Mouse (Mus musculus) cortical plate, adult 2 months (tissue): ENCODE measurements around the gene Sept3. TPM values are rescaled to one million over a fixed set of nuclear protein-coding genes. Genes with fewer than 3 reads are reported as not detected.
"Not testable (repeated sequence)": the region's sequence is repeated elsewhere in the genome, so short reads cannot be mapped to it uniquely, and the experiment has no call there.

Experiments
- H3K27ac ChIP-seq: fragments of 200-500 bp; 2 replicates; pipeline ENCODE4 v1.5.1; 2012; ENCODE audit warnings: low read length, control low read depth, inconsistent platforms; ENCODE audit not compliant: insufficient read depth
- H3K4me1 ChIP-seq: fragments of 200-500 bp; 2 replicates; pipeline ENCODE4 v1.6.1; 2011; ENCODE audit warnings: low read length; ENCODE audit not compliant: control insufficient read depth, insufficient read depth
- H3K4me3 ChIP-seq: fragments of 200-500 bp; 2 replicates; pipeline ENCODE4 v1.5.1; 2011; ENCODE audit warnings: mild to moderate bottlenecking, low read length, control low read depth; ENCODE audit not compliant: insufficient read depth
- CTCF ChIP-seq: fragments of 200-500 bp; IDR thresholded peaks from 2 replicates; pipeline ENCODE4 v1.5.1; 2011; ENCODE audit warnings: mild to moderate bottlenecking, control low read depth, low read length; ENCODE audit not compliant: insufficient read depth; ENCODE audit errors: extremely low read depth
- POLR2A ChIP-seq: fragments of 200-500 bp; IDR thresholded peaks from 2 replicates; pipeline ENCODE4 v1.6.1; 2011; ENCODE audit warnings: mild to moderate bottlenecking, low read length, control low read depth; ENCODE audit not compliant: insufficient read depth; ENCODE audit errors: extremely low read depth
- polyA plus RNA-seq: library from polyadenylated mRNA; depleted of rRNA; stranded (reverse); fragments of >200 nt; gene quantifications from 2 replicates; pipeline ENCODE4 v1.2.3, GENCODE M21; 2012

Sept3 gene
- polyA plus RNA-seq, 1 experiment: 367 TPM

DNA sequence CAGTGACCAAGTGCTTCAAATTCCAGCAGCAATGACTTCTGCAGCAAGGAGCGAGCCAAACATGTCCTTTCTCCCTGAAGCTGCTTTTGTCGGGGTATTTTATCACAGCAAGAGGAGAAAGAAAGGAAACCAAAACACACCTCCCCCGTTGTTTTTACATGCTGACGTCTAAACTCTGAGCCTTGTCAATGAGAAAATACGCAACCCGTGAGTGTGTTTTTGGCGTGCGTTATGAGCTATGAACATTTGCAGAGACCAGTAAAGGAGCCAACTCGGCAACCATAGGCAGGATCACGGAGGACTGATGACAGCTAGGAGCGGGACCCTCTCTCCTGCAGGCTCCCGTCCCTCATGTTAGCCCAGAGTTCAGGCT lies 31.0 kb upstream of the Sept3 start:
- TF ChIP-seq POLR2A (no peak), CTCF (no peak)
- no peaks in the 10 kb centered on the region for H3K4me1 ChIP-seq
- H3K27ac ChIP-seq: no peak overlapping the region
- peak overlapping the region; percentile 70 for H3K4me3 ChIP-seq

DNA sequence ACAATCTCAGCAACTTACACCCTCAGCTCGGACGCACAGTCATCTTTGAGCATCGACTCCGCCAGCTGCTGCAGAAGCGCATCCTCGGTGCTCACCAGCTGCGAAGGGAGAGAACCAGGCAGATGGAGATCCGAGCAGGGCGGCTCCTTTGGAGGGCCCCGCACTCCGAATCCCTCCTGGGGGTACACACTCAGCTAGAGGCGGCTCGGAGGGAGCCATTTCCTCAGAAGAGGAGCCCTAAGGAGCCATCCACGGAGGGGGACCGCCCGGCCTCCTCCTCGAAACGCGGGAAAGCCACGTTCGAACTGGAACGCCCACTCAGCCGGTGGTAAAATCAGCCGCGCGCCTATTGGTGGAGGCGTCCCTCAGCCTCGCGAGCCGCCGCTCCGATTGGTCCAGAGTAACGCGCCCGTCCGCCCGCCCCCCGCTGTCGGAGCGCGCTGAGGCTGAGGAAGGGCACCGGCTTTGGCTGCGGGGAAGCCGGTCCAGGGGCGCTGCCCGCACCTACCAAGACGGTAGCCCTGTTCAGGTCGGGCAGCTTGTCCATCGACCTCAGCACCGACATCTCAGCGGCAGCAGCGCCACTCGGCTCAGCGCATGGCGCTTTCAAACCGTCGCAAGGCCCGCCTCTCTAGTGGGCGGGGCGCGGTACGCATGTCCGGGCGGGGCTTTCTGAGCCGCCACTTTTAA lies 30.4 kb upstream of the Sept3 start, which contains the start of gene Cenpm:
TSS of gene Cenpm (minus strand) at position 634 of the 690 bp plus-strand sequence.
- H3K27ac ChIP-seq: no peak within 1 kb of the TSS
- TF ChIP-seq POLR2A (no peak), CTCF (no peak)
- peak within 1 kb of the TSS; percentile 70 for H3K4me3 ChIP-seq
- H3K4me1 ChIP-seq: no peaks in the 10 kb centered on the region

- peak overlapping the region; percentile 70; the same call in 1 of the 2 replicates for H3K4me3 ChIP-seq
- not testable (repeated sequence) for H3K27ac ChIP-seq, H3K4me1 ChIP-seq
Measured at GRCm38 (mm10) chr15:82244805-82245161, 29.9 kb upstream of the Sept3 start.

DNA sequence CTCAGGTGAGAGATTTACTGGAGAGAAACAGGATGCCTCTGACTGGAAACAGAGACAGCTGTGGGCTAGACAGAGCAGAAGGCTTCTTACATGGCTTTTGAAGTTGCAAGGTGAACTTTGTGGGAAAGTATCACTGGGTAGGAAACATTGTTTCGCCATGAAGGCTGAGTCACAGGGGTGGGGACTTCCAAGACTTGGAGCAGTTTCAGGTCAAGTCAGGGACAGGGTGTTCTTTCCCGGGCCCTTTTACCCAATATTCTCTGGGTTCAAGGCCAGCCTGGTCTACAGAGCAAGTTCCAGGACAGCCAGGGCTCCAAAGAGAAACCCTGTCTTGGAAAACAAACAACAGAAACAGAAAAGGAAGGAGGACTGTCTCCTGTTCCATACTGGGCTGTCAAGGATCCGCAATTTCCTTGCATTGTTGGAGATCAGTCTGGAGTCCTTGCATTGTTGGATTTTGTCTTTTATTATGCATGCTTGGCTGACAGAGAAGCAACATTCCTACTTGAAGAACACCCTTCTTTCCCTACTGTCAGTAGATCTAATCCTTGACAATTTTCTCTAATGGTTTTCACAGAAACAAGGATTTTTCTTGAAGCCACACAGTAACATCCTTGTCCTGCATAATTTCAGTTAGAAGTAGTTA lies 27.4 kb upstream of the Sept3 start:
- Histone ChIP-seq H3K4me3 (no peak overlapping the region), H3K4me1 (no peaks in the 10 kb centered on the region), H3K27ac (no peak overlapping the region)
- TF ChIP-seq POLR2A (no peak), CTCF (no peak)

- no peak overlapping the region for H3K4me3 ChIP-seq
- peaks cover 3% of the 10 kb centered on the region; the same call in 1 of the 2 replicates for H3K4me1 ChIP-seq
- H3K27ac ChIP-seq: no peak overlapping the region
- TF ChIP-seq CTCF (0 out of 2 replicates have a peak, but pooled peaks have one; percentile 7), POLR2A (no peak)
Measured at GRCm38 (mm10) chr15:82251579-82251978, 23.1 kb upstream of the Sept3 start.

DNA sequence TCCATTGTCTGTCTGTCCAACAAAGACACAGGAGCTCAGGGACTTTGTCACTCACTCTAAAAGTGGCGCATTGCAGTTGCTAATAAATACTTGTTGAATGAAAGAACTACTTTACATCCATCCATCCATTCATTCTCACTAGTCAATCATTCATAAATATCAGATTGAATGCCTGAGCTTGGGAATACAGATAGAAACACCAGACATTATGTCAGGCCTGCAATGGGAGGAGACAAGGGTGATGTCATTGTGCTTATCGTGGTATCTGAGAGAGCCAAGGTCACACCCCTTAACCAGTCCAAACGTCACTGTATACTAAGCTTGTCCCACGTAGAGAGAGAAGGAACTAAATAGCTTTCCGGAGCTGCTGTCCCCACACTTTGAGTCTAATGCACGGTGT lies 22.6 kb upstream of the Sept3 start, which contains the start of gene 1500009C09Rik:
TSS of gene 1500009C09Rik (plus strand) at position 301 of the 400 bp plus-strand sequence.
- TF ChIP-seq CTCF (no peak), POLR2A (no peak)

GRCm38 (mm10) chr15:82255248-82255647 lies 19.4 kb upstream of the Sept3 start:
- TF ChIP-seq CTCF: peak; percentile 66
- no peak for TF ChIP-seq POLR2A
- peak overlapping the region; percentile 74 for H3K27ac ChIP-seq
- peak overlapping the region; percentile 76 for H3K4me3 ChIP-seq

More for the DNA sequence above, 22.6 kb upstream of the Sept3 start, which contains the start of gene 1500009C09Rik:
- H3K4me1 ChIP-seq: peaks cover 3% of the 10 kb centered on the region; the same call in 1 of the 2 replicates
- H3K27ac ChIP-seq: no peak within 1 kb of the TSS
- H3K4me3 ChIP-seq: no peak within 1 kb of the TSS

DNA sequence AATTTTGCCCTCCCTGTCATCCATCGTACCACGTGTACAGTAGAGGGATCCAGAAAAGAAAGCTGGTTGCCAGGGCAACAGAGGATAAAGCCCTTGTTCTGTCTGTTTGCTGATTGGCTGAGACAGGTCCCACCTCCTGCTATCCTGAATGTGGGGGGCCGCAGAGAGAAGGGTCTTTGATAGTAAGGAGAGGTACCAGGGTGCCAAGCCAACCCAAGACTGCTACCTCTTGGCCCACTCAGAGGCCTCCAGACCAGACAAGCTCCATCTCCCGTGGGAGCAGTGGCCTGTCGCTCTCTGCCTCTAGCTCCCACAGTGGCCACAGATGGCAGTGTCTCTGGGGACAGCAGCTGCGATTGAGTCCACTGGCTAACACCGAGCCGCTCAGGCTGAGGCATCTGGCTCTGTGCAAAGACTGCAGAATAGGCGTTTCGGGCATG lies 18.7 kb upstream of the Sept3 start:
- H3K4me1 ChIP-seq: peaks cover 3% of the 10 kb centered on the region; the same call in 1 of the 2 replicates
- H3K27ac ChIP-seq: peak overlapping the region; percentile 74
- peak; percentile 28 for TF ChIP-seq CTCF
- peak; percentile 77 for TF ChIP-seq POLR2A
- peak overlapping the region; percentile 76 for H3K4me3 ChIP-seq

More at GRCm38 (mm10) chr15:82255248-82255647, 19.4 kb upstream of the Sept3 start:
- H3K4me1 ChIP-seq: peaks cover 3% of the 10 kb centered on the region; the same call in 1 of the 2 replicates

GRCm38 (mm10) chr15:82259510-82259909 lies 15.2 kb upstream of the Sept3 start:
- TF ChIP-seq POLR2A: no peak
- TF ChIP-seq CTCF: peak; percentile 98
- H3K27ac ChIP-seq: no peak overlapping the region
- no peak overlapping the region for H3K4me3 ChIP-seq
- H3K4me1 ChIP-seq: peaks cover 3% of the 10 kb centered on the region; the same call in 1 of the 2 replicates

- peaks cover 2% of the 10 kb centered on the region; the same call in 1 of the 2 replicates for H3K4me1 ChIP-seq
- no peak overlapping the region for H3K4me3 ChIP-seq
- no peak overlapping the region for H3K27ac ChIP-seq
- no peak for TF ChIP-seq POLR2A
- TF ChIP-seq CTCF: peak; percentile 82
Measured at GRCm38 (mm10) chr15:82266356-82266755, 8.3 kb upstream of the Sept3 start.

DNA sequence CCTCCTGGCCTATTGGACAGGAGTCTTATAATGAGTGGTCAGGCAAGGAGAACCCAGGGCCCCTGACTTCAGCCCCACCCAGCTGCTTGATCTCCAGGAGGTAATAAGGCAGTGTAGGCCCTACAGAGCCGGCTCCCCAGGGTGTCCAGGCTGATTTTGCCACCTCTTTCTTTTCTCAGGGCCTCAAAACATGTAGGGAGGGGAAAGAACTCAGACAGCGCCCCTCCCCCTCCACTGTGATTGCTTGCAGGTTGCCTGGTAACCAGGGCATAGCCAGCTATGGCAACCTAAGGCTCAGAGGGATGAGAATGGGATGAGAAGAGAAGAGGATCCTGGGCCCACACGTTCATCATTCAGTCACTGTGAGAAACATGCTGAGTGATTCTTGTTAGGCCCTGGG lies 6.5 kb upstream of the Sept3 start:
- Histone ChIP-seq H3K4me1 (peaks cover 2% of the 10 kb centered on the region; the same call in 1 of the 2 replicates), H3K4me3 (no peak overlapping the region), H3K27ac (no peak overlapping the region)
- TF ChIP-seq POLR2A: no peak
- TF ChIP-seq CTCF: no peak
